Mouse (Mus musculus) myocyte (in vitro differentiated cells): Measurements from ENCODE around the gene Nkx2-1.

Experiments used
- CEBPB ChIP-seq: IDR thresholded peaks from 2 replicates; pipeline ENCODE4 v1.6.1; 2011; ENCODE audit warnings: mild to moderate bottlenecking, moderate library complexity; ENCODE audit not compliant: poor library complexity, insufficient read depth, severe bottlenecking
- E2F4 ChIP-seq: IDR thresholded peaks from one replicate; pipeline ENCODE4 v1.6.1; 2011; ENCODE audit warnings: mild to moderate bottlenecking, control low read depth, moderate library complexity; ENCODE audit not compliant: insufficient read depth
- MAX ChIP-seq: IDR thresholded peaks from one replicate; pipeline ENCODE4 v1.6.1; 2011; ENCODE audit warnings: low read depth, mild to moderate bottlenecking, control low read depth
- MYOD1 ChIP-seq, 3 experiments: IDR thresholded peaks; one replicate each; pipeline ENCODE4 v1.6.1; 2011; ENCODE audit warnings: control low read depth in 2 of 3, low read depth in 2 of 3, mild to moderate bottlenecking in 2 of 3, moderate library complexity in 1 of 3; ENCODE audit not compliant: insufficient read length in 2 of 3, control insufficient read depth in 1 of 3
- MYOG ChIP-seq, 3 experiments: IDR thresholded peaks; one replicate each; pipeline ENCODE4 v1.6.1; 2011; ENCODE audit warnings: control low read depth in 2 of 3, low read depth in 2 of 3, mild to moderate bottlenecking in 2 of 3; ENCODE audit not compliant: insufficient read length in 2 of 3, control insufficient read depth in 1 of 3, insufficient read depth in 1 of 3
- POLR2A ChIP-seq: IDR thresholded peaks from one replicate; pipeline ENCODE4 v1.6.1; 2011; ENCODE audit warnings: low read depth, mild to moderate bottlenecking, control low read depth, moderate library complexity; ENCODE audit not compliant: insufficient read length
- POLR2AphosphoS2 ChIP-seq: IDR thresholded peaks from one replicate; pipeline ENCODE4 v1.6.1; 2011; ENCODE audit warnings: low read depth, control low read depth; ENCODE audit not compliant: insufficient read length
- SRF ChIP-seq: IDR thresholded peaks from one replicate; pipeline ENCODE4 v1.6.1; 2011; ENCODE audit warnings: low read depth; ENCODE audit not compliant: control insufficient read depth, insufficient read length
- TCF12 ChIP-seq: IDR thresholded peaks from one replicate; pipeline ENCODE4 v1.6.1; 2011; ENCODE audit warnings: mild to moderate bottlenecking, control low read depth; ENCODE audit not compliant: poor library complexity, insufficient read depth, severe bottlenecking
- TCF3 ChIP-seq: IDR thresholded peaks from one replicate; pipeline ENCODE4 v1.6.1; 2011; ENCODE audit warnings: low read depth, control low read depth; ENCODE audit not compliant: insufficient read length
- USF1 ChIP-seq: IDR thresholded peaks from one replicate; pipeline ENCODE4 v1.6.1; 2011; ENCODE audit warnings: low read depth, mild to moderate bottlenecking, control low read depth, moderate library complexity

DNA sequence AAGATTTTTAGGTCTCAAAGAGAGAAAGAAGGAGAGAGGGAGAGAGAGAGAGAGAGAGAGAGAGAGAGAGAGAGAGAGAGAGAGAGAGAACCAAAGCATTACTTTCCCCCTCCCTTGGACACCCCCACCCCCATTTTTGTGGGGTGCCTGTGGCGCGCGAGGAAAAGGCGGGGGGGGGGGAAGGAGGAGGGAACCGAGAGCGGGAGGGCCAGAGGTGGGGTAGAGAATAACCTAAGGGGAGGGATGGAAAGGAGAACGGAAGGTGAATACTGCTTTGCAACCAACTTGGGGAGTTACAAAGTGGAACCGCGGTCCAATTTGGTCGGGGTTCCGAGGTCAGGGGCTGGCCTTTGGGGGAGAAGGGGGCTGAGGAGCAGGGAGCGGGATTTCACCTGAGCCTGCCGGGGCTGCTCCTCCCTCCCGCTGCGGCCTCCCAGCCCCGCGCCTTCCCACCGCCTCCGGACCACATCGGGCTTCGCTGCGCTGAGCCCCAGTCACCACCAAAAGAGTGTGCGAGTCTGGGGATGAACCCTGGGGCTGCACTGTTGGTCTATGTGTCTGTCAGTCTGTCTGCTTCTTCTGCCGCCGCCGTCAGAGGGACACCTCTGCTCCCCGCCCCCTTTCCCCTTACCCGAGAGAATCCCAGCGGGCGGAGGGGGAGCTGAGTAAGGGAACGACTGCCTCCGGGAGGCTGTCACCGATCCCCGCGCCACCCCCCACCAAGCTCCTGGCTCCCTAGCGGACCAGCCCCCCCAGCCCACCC, 1.1 kb downstream of the Nkx2-1 start:
- TF ChIP-seq MYOG (IDR thresholded peaks at IDR 0.05; ENCODE audit: control insufficient read depth in 1 of 3, insufficient read depth in 1 of 3, insufficient read length in 2 of 3, low read depth in 2 of 3) (no peak), POLR2AphosphoS2 (no peak), POLR2A (no peak), USF1 (no peak), MAX (no peak), SRF (no peak), MYOD1 (IDR thresholded peaks at IDR 0.05; ENCODE audit: control insufficient read depth in 1 of 3, insufficient read length in 2 of 3, low read depth in 2 of 3) (no peak), TCF12 (no peak), E2F4 (no peak), CEBPB (no peak), TCF3 (no peak)
